Comparison of ENCODE assay signal across 17 mouse cellular contexts in the genomic region with DNA sequence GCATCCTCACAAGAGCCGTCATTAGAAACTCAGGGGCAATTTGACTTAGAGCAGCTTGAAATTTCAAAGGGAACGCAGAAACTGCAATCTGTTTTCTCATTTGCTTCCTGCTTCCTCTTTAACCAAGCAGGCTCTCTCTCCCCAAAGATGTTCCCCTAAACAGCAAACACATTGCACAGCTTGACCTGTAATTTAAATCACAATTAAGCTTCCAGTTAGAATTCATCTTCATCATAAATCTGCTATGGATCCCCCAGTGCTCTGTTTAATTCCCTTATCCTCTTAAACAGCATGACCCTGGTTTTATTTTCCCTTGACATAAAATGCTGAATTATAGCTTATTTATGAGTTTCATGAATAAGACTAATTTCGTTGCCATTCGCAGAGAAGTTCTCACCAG.
"Had no signal": no experiment of that assay in that cellular context is flagged by ENCODE, and none has a peak within 500 bp of the region (broad histone marks: within the 10 kb centered on the region; RNA-seq: fewer than 3 reads in every experiment).

No protein-coding gene starts in this region.

- H3K9ac ChIP-seq: limb, embryonic 12.5 days; liver, embryonic 13.5 days; liver, postnatal 0 days; lung, embryonic 15.5 days; midbrain, embryonic 12.5 days had no signal

- ATAC-seq: intestine, postnatal 0 days; liver, postnatal 0 days had no signal

- H3K4me2 ChIP-seq: limb, embryonic 12.5 days; liver, embryonic 13.5 days; lung, embryonic 15.5 days; midbrain, embryonic 12.5 days had no signal

- H3K27me3 ChIP-seq: limb, embryonic 12.5 days; liver, embryonic 13.5 days; lung, embryonic 15.5 days; megakaryocyte, embryonic 14.5 days; midbrain, embryonic 12.5 days had no signal

- H3K4me1 ChIP-seq: limb, embryonic 12.5 days; lung, embryonic 15.5 days; midbrain, embryonic 12.5 days had no signal

- H3K36me3 ChIP-seq: limb, embryonic 12.5 days; liver, embryonic 13.5 days; lung, embryonic 15.5 days; midbrain, embryonic 12.5 days had no signal

- H3K9me3 ChIP-seq: limb, embryonic 12.5 days; liver, embryonic 13.5 days; lung, embryonic 15.5 days; midbrain, embryonic 12.5 days had no signal

- H3K27ac ChIP-seq: limb, embryonic 12.5 days; liver, embryonic 13.5 days; lung, embryonic 15.5 days; macrophage; midbrain, embryonic 12.5 days had no signal

- H3K4me3 ChIP-seq: limb, embryonic 12.5 days; liver, embryonic 13.5 days; lung, embryonic 15.5 days; megakaryocyte, embryonic 14.5 days; midbrain, embryonic 12.5 days had no signal

- DNase-seq: kidney, adult 8-10 months; kidney, postnatal 4 days; liver; liver, embryonic 13.5 days; liver, postnatal 0 days; lung, postnatal 14 days; retina, postnatal 1 day; right cerebral cortex, postnatal 4 days; spleen, adult 18-20 months; thymus, adult 18-20 months; thymus, postnatal 14 days had no signal
